Comparison of ENCODE assay signal across 12 mouse cellular contexts in genomic region chr7:64081618-64082017, GRCm38 (mm10).
"Had no signal": no experiment of that assay in that cellular context is flagged by ENCODE, and none has a peak within 500 bp of the region (broad histone marks: within the 10 kb centered on the region; RNA-seq: fewer than 3 reads in every experiment).

No protein-coding gene starts in this region.

- DNase-seq: kidney, adult 18-20 months; kidney, postnatal 10 days; kidney, postnatal 4 days; lung, adult 2 months; lung, postnatal 36 days; thymus, adult 2 months had no signal

- ATAC-seq: inflammation-experienced regulatory T-cells, adult 6 months; lung, postnatal 0 days had no signal

- H3K27me3 ChIP-seq: liver, embryonic 15.5 days; midbrain, embryonic 12.5 days; stomach, embryonic 15.5 days had no signal

- H3K4me1 ChIP-seq: liver, embryonic 15.5 days; midbrain, embryonic 12.5 days; stomach, embryonic 15.5 days had no signal

- H3K27ac ChIP-seq: layer of hippocampus, adult 2 months; liver, embryonic 15.5 days; midbrain, embryonic 12.5 days; stomach, embryonic 15.5 days had no signal

- H3K9me3 ChIP-seq: midbrain, embryonic 12.5 days; stomach, embryonic 15.5 days had no signal

- H3K4me3 ChIP-seq: layer of hippocampus, adult 2 months; liver, embryonic 15.5 days; midbrain, embryonic 12.5 days; stomach, embryonic 15.5 days had no signal

- H3K36me3 ChIP-seq: liver, embryonic 15.5 days; midbrain, embryonic 12.5 days; stomach, embryonic 15.5 days had no signal
